10 mouse cellular contexts compared by ENCODE assay signal in the genomic region with DNA sequence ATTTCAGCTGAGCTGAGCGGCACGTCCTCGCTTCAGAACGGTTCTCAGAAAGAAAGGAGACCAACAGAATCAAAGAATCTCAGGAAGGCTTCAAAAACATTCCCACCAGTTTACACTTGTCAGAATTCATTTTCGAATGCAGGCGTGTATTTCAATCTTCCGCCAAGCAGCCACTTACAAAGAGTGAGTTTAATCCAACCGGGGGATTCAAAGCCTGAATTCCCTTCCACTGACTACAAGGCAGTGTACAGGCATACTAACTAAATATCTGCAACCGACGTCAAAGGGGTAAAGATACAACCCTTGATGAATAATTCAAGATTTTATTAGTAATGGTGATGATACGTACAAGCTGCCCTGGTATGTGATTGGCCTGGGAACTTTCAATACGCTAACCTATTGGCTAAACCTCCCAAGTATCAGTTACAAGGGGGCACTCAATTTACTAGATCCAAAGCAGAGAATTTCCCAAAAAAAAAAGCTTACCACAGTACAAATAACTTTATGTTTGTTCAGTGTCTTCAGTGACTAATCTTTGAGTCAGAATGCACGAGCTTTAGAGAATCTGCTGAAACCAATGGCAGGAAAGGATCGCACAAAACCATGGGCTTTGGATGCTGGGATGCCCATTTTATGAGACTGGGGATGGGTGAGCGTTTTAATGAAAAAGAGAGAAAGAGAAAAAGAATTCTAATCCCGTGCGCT.
DNase-seq lines count a peak whose midpoint lies in the region; ATAC-seq and TF ChIP-seq lines count a peak whose summit lies in the region.
"Had no signal": no experiment of that assay in that cellular context is flagged by ENCODE, and none has a peak within 500 bp of the region (broad histone marks: within the 10 kb centered on the region; RNA-seq: fewer than 3 reads in every experiment).

No protein-coding gene starts in this region.

- WGBS in cerebellum, adult 2 months: 41% methylated on average over 17 of the region's 17 CpGs
- 32% methylated on average over 17 of the region's 17 CpGs for WGBS in liver, embryonic 13.5 days (ENCODE audit: insufficient replicate concordance)

- H3K4me3 ChIP-seq in cerebellum, adult 2 months (replicated peaks; ENCODE audit: insufficient read depth, low read depth, low read length): peak overlapping the region; percentile 31
- no peak overlapping the region for H3K4me3 ChIP-seq in testis, adult 2 months (ENCODE audit: control insufficient read depth, low read depth, low read length)
- H3K4me3 ChIP-seq in liver, embryonic 13.5 days (replicated peaks): peak overlapping the region; percentile 60; the same call in 1 of the 2 replicates

- H3K9me3 ChIP-seq in liver, embryonic 13.5 days (replicated peaks): no peaks in the 10 kb centered on the region

- no peak for TF ChIP-seq POLR2A in cerebellum, adult 2 months (IDR thresholded peaks at IDR 0.05; ENCODE audit: borderline replicate concordance, insufficient read depth, low read length)
- TF ChIP-seq POLR2A in testis, adult 2 months (IDR thresholded peaks at IDR 0.05; ENCODE audit: control insufficient read depth, low read depth, low read length): no peak

- peak overlapping the region; percentile 36; the same call in 1 of the 2 replicates for H3K9ac ChIP-seq in liver, embryonic 13.5 days

- no peak for DNase-seq in cerebellum, adult 2 months
- DNase-seq in cerebellum, adult 9-11 months: no peak
- DNase-seq in testis, postnatal 10 days (ENCODE audit: low spot score): no peak
- DNase-seq in liver, embryonic 13.5 days: no peak
- DNase-seq in retina, postnatal 1 day: no peak
- DNase-seq in urinary bladder, postnatal 10 days (ENCODE audit: low spot score): no peak
- no peak for DNase-seq in spleen, postnatal 10 days (ENCODE audit: low spot score in 2 of 2)
- DNase-seq: kidney, adult 8-10 months; thymus, postnatal 36 days had no signal

- H3K36me3 ChIP-seq in testis, adult 2 months (ENCODE audit: control insufficient read depth, insufficient read depth, low read length): no peaks in the 10 kb centered on the region
- H3K36me3 ChIP-seq in liver, embryonic 13.5 days: no peaks in the 10 kb centered on the region

- peak overlapping the region; percentile 1; the same call in 1 of the 2 replicates for H3K4me2 ChIP-seq in liver, embryonic 13.5 days

- no peak for ATAC-seq in liver, embryonic 13.5 days (ENCODE audit: low read depth)

- H3K27me3 ChIP-seq in cerebellum, adult 2 months (ENCODE audit: control insufficient read depth, insufficient read depth, low read length): peaks cover 2% of the 10 kb centered on the region; the same call in 1 of the 2 replicates
- no peaks in the 10 kb centered on the region for H3K27me3 ChIP-seq in testis, adult 2 months (ENCODE audit: control insufficient read depth, insufficient read depth, low read length)
- peaks cover 67% of the 10 kb centered on the region for H3K27me3 ChIP-seq in liver, embryonic 13.5 days

- no peak overlapping the region; the same call in 1 of the 2 replicates for H3K27ac ChIP-seq in cerebellum, adult 2 months (ENCODE audit: insufficient read depth, low read length)
- peak overlapping the region; percentile 39; the same call in 1 of the 2 replicates for H3K27ac ChIP-seq in testis, adult 2 months (ENCODE audit: control insufficient read depth, insufficient read depth, low read depth, low read length)
- H3K27ac ChIP-seq in liver, embryonic 13.5 days: no peak overlapping the region

- no peaks in the 10 kb centered on the region; the same call in 1 of the 2 replicates for H3K4me1 ChIP-seq in cerebellum, adult 2 months (ENCODE audit: control insufficient read depth, insufficient read depth, low read length)
- H3K4me1 ChIP-seq in testis, adult 2 months (ENCODE audit: control insufficient read depth, insufficient read depth, low read length): peaks cover 24% of the 10 kb centered on the region
- H3K4me1 ChIP-seq in liver, embryonic 13.5 days (replicated peaks): no peaks in the 10 kb centered on the region

- TF ChIP-seq CTCF in cerebellum, adult 2 months (IDR thresholded peaks at IDR 0.05; ENCODE audit: borderline replicate concordance, insufficient read depth, low read depth, low read length): no peak
- no peak for TF ChIP-seq CTCF in testis, adult 2 months (IDR thresholded peaks at IDR 0.05; ENCODE audit: control insufficient read depth, insufficient read depth, insufficient replicate concordance, low read depth, low read length)
